Mouse (Mus musculus) CD4-positive helper T cell, adult 2 months (primary cell): ENCODE results near the gene Chrnb4.

ENCODE experiments used
- DNase-seq: peaks from one replicate; pipeline ENCODE4 v3.0.0-alpha.2; 2012; ENCODE audit warnings: low read depth, missing footprints, low spot score

Chrnb4 gene

GRCm38 (mm10) chr9:55048211-55048880 is at the start of gene Chrnb4:
Gene Chrnb4, minus strand, starts transcription at chr9:55048779.
- DNase-seq, result no peak

GRCm38 (mm10) chr9:55096870-55097269 is 48.3 kb upstream of the Chrnb4 start:
- no peak for DNase-seq

GRCm38 (mm10) chr9:55096033-55096432 is 47.5 kb upstream of the Chrnb4 start:
- no peak for DNase-seq

GRCm38 (mm10) chr9:55090141-55090540 is 41.6 kb upstream of the Chrnb4 start:
- DNase-seq, result no peak

- no peak for DNase-seq
Measured at GRCm38 (mm10) chr9:55089226-55089625, 40.6 kb upstream of the Chrnb4 start.

GRCm38 (mm10) chr9:55083154-55083913 is 34.8 kb upstream of the Chrnb4 start:
- DNase-seq, result no peak

GRCm38 (mm10) chr9:55067965-55068265 is 19.3 kb upstream of the Chrnb4 start:
- DNase-seq, result no peak

- no peak for DNase-seq
Measured at GRCm38 (mm10) chr9:55067260-55067964, 18.8 kb upstream of the Chrnb4 start.

- DNase-seq, result no peak
Measured at GRCm38 (mm10) chr9:55065241-55065640, 16.7 kb upstream of the Chrnb4 start.

GRCm38 (mm10) chr9:55058067-55058466 is 9.5 kb upstream of the Chrnb4 start:
- no peak for DNase-seq

- no peak for DNase-seq
Measured at GRCm38 (mm10) chr9:55055386-55055930, 6.9 kb upstream of the Chrnb4 start.

- peak; percentile 12 for DNase-seq
Measured at GRCm38 (mm10) chr9:55046764-55047163, 1.8 kb downstream of the Chrnb4 start.

- DNase-seq, result no peak
Measured at GRCm38 (mm10) chr9:55045001-55045400, 3.6 kb downstream of the Chrnb4 start.

- no peak for DNase-seq
Measured at GRCm38 (mm10) chr9:55043688-55044087, 4.9 kb downstream of the Chrnb4 start.

- no peak for DNase-seq
Measured at GRCm38 (mm10) chr9:55041389-55041788, 7.2 kb downstream of the Chrnb4 start.

- DNase-seq, result no peak
Measured at GRCm38 (mm10) chr9:55039983-55040382, 8.6 kb downstream of the Chrnb4 start.

- DNase-seq, result no peak
Measured at GRCm38 (mm10) chr9:55038948-55039347, 9.6 kb downstream of the Chrnb4 start.

- DNase-seq, result no peak
Measured at GRCm38 (mm10) chr9:55031435-55032167, 17.0 kb downstream of the Chrnb4 start.

GRCm38 (mm10) chr9:55026275-55026663 is 22.3 kb downstream of the Chrnb4 start, which contains the start of gene Chrna3:
Gene Chrna3, minus strand, starts transcription at chr9:55026562.
- DNase-seq, result peak; percentile 2

GRCm38 (mm10) chr9:55025534-55026274 is 22.9 kb downstream of the Chrnb4 start:
- no peak for DNase-seq
